In genomic region chr10:7393143-7394035, GRCm38 (mm10) we compare ENCODE assay signal across 8 mouse cellular contexts.
DNase-seq lines count a peak whose midpoint lies in the region; ATAC-seq and TF ChIP-seq lines count a peak whose summit lies in the region.

No protein-coding gene starts in this region.

- TF ChIP-seq POLR2A in ES-Bruce4 (IDR thresholded peaks at IDR 0.05; ENCODE audit: insufficient read depth, low read length): no peak

- H3K4me3 ChIP-seq in ES-Bruce4 (ENCODE audit: low read depth, low read length): peak overlapping the region; percentile 48
- H3K4me3 ChIP-seq in hindbrain, embryonic 15.5 days: peak overlapping the region; percentile 69

- whole genome bisulfite sequencing in hindbrain, embryonic 15.5 days: 8% methylated on average over 55 of the region's 55 CpGs

- no peak for ATAC-seq in hindbrain, embryonic 15.5 days (ENCODE audit: low FRiP score, low read depth)

- H3K9ac ChIP-seq in ES-Bruce4 (ENCODE audit: low read depth, poor library complexity, severe bottlenecking): peak overlapping the region; percentile 67
- no peak overlapping the region for H3K9ac ChIP-seq in hindbrain, embryonic 15.5 days

- H3K27me3 ChIP-seq in ES-Bruce4 (ENCODE audit: control insufficient read depth, insufficient read depth, low read length, poor library complexity, severe bottlenecking): peaks cover 21% of the 10 kb centered on the region
- H3K27me3 ChIP-seq in hindbrain, embryonic 15.5 days: peaks cover 30% of the 10 kb centered on the region

- H3K27ac ChIP-seq in ES-Bruce4 (ENCODE audit: insufficient read depth, low read length): no peak overlapping the region
- H3K27ac ChIP-seq in hindbrain, embryonic 15.5 days (replicated peaks): no peak overlapping the region

- DNase-seq in cerebellum, adult 9-11 months: peak; percentile 9
- DNase-seq in cerebellum, adult 11-12 months: no peak
- peak; percentile 13 for DNase-seq in mesoderm, embryonic 11.5 days (ENCODE audit: low read depth, low spot score)
- DNase-seq in testis, postnatal 10 days (ENCODE audit: low spot score): no peak
- DNase-seq in right cerebral cortex, postnatal 4 days: no peak
- no peak for DNase-seq in right cerebral cortex, adult 18-20 months

- no peaks in the 10 kb centered on the region for H3K36me3 ChIP-seq in ES-Bruce4 (ENCODE audit: control insufficient read depth, insufficient read depth, low read length, poor library complexity, severe bottlenecking)
- no peaks in the 10 kb centered on the region for H3K36me3 ChIP-seq in hindbrain, embryonic 15.5 days

- no peak for TF ChIP-seq EP300 in ES-Bruce4 (IDR thresholded peaks at IDR 0.05; ENCODE audit: insufficient read depth, low read depth, low read length)

- peak overlapping the region; percentile 100 for H3K4me2 ChIP-seq in hindbrain, embryonic 15.5 days

- H3K4me1 ChIP-seq in ES-Bruce4 (ENCODE audit: control insufficient read depth, insufficient read depth, low read length): no peaks in the 10 kb centered on the region
- H3K4me1 ChIP-seq in hindbrain, embryonic 15.5 days (replicated peaks): peaks cover 29% of the 10 kb centered on the region

- TF ChIP-seq CTCF in ES-Bruce4 (IDR thresholded peaks at IDR 0.05; ENCODE audit: low read depth, low read length): no peak

- peaks cover 4% of the 10 kb centered on the region; the same call in 1 of the 2 replicates for H3K9me3 ChIP-seq in ES-Bruce4 (replicated peaks; ENCODE audit: control insufficient read depth, insufficient read depth, low read length, poor library complexity, severe bottlenecking)
- no peaks in the 10 kb centered on the region for H3K9me3 ChIP-seq in hindbrain, embryonic 15.5 days

Comparison
In these comparisons a context has a peak if more than half of its experiments do, and no peak if none do; other contexts are left out.
1. DNase-seq: peak in cerebellum, adult 9-11 months (single experiment) and mesoderm, embryonic 11.5 days (single experiment); none in cerebellum, adult 11-12 months (single experiment), testis, postnatal 10 days (single experiment), right cerebral cortex, postnatal 4 days (single experiment) and right cerebral cortex, adult 18-20 months (single experiment).